Mouse (Mus musculus): ENCODE data around the gene Kcnab3. TPM values are rescaled to one million over a fixed set of nuclear protein-coding genes. Genes with fewer than 3 reads are reported as not detected.

Kcnab3 gene
- polyA plus RNA-seq, 1 experiment, result 3.2 TPM

- no peak overlapping the region for H3ac ChIP-seq (ENCODE audit: control insufficient read depth, insufficient read length, low read depth)
- no peak overlapping the region for H3K4me3 ChIP-seq (ENCODE audit: insufficient read depth, poor library complexity, severe bottlenecking)
- TF ChIP-seq USF1 (IDR thresholded peaks at IDR 0.05; ENCODE audit: low read depth) (no peak), CEBPB (IDR thresholded peaks at IDR 0.05; ENCODE audit: low read depth) (no peak), MAX (IDR thresholded peaks at IDR 0.05) (no peak), MYOG (IDR thresholded peaks at IDR 0.05; ENCODE audit: control insufficient read depth, extremely low read depth, insufficient read length) (no peak), MYOD1 (IDR thresholded peaks at IDR 0.05; ENCODE audit: control insufficient read depth, insufficient read length, low read depth) (no peak), FOSL1 (IDR thresholded peaks at IDR 0.05; ENCODE audit: insufficient read depth, low read length, poor library complexity, severe bottlenecking) (no peak), CTCF (IDR thresholded peaks at IDR 0.05; ENCODE audit: control insufficient read depth, insufficient read depth, insufficient read length) (no peak)
- H3K36me3 ChIP-seq (ENCODE audit: control insufficient read depth, insufficient read depth), result no peaks in the 10 kb centered on the region
- H3K79me3 ChIP-seq (ENCODE audit: low read depth), result no peaks in the 10 kb centered on the region
- H3K27me3 ChIP-seq (ENCODE audit: control insufficient read depth, insufficient read depth, insufficient read length), result no peaks in the 10 kb centered on the region
- H3K79me2 ChIP-seq (ENCODE audit: control insufficient read depth, insufficient read depth), result peaks cover 3% of the 10 kb centered on the region
Observed at GRCm38 (mm10) chr11:69373223-69373965, 47.3 kb downstream of the Kcnab3 start.

- TF ChIP-seq MAX (IDR thresholded peaks at IDR 0.05), result no peak
- no peak for TF ChIP-seq MYOD1 (IDR thresholded peaks at IDR 0.05; ENCODE audit: control insufficient read depth, insufficient read length, low read depth)
- TF ChIP-seq MYOG (IDR thresholded peaks at IDR 0.05; ENCODE audit: control insufficient read depth, extremely low read depth, insufficient read length), result no peak
- TF ChIP-seq CTCF (IDR thresholded peaks at IDR 0.05; ENCODE audit: control insufficient read depth, insufficient read depth, insufficient read length), result no peak
- no peak for TF ChIP-seq FOSL1 (IDR thresholded peaks at IDR 0.05; ENCODE audit: insufficient read depth, low read length, poor library complexity, severe bottlenecking)
- Histone ChIP-seq H3K4me3 (ENCODE audit: insufficient read depth, poor library complexity, severe bottlenecking) (no peak overlapping the region), H3K27me3 (ENCODE audit: control insufficient read depth, insufficient read depth, insufficient read length) (no peaks in the 10 kb centered on the region), H3K79me3 (ENCODE audit: low read depth) (no peaks in the 10 kb centered on the region), H3K36me3 (ENCODE audit: control insufficient read depth, insufficient read depth) (no peaks in the 10 kb centered on the region), H3ac (ENCODE audit: control insufficient read depth, insufficient read length, low read depth) (no peak overlapping the region), H3K79me2 (ENCODE audit: control insufficient read depth, insufficient read depth) (no peaks in the 10 kb centered on the region)
Observed at GRCm38 (mm10) chr11:69375646-69376045, 49.6 kb downstream of the Kcnab3 start.

- no peaks in the 10 kb centered on the region for H3K79me2 ChIP-seq (ENCODE audit: control insufficient read depth, insufficient read depth)
- TF ChIP-seq CTCF (IDR thresholded peaks at IDR 0.05; ENCODE audit: control insufficient read depth, insufficient read depth, insufficient read length), result no peak
- TF ChIP-seq MAX (IDR thresholded peaks at IDR 0.05), result no peak
- no peak for TF ChIP-seq USF1 (IDR thresholded peaks at IDR 0.05; ENCODE audit: low read depth)
- TF ChIP-seq FOSL1 (IDR thresholded peaks at IDR 0.05; ENCODE audit: insufficient read depth, low read length, poor library complexity, severe bottlenecking), result no peak
- TF ChIP-seq CEBPB (IDR thresholded peaks at IDR 0.05; ENCODE audit: low read depth), result no peak
- no peak for TF ChIP-seq MYOG (IDR thresholded peaks at IDR 0.05; ENCODE audit: control insufficient read depth, extremely low read depth, insufficient read length)
- no peak for TF ChIP-seq MYOD1 (IDR thresholded peaks at IDR 0.05; ENCODE audit: control insufficient read depth, insufficient read length, low read depth)
Observed at GRCm38 (mm10) chr11:69377766-69378165, 51.7 kb downstream of the Kcnab3 start.

GRCm38 (mm10) chr11:69379600-69379999 lies 53.5 kb downstream of the Kcnab3 start:
- no peak overlapping the region for H3ac ChIP-seq (ENCODE audit: control insufficient read depth, insufficient read length, low read depth)
- no peaks in the 10 kb centered on the region for H3K79me3 ChIP-seq (ENCODE audit: low read depth)
- TF ChIP-seq CEBPB (IDR thresholded peaks at IDR 0.05; ENCODE audit: low read depth) (no peak), MAX (IDR thresholded peaks at IDR 0.05) (no peak), USF1 (IDR thresholded peaks at IDR 0.05; ENCODE audit: low read depth) (no peak)
- H3K4me3 ChIP-seq (ENCODE audit: insufficient read depth, poor library complexity, severe bottlenecking), result no peak overlapping the region
- no peaks in the 10 kb centered on the region for H3K36me3 ChIP-seq (ENCODE audit: control insufficient read depth, insufficient read depth)
- H3K79me2 ChIP-seq (ENCODE audit: control insufficient read depth, insufficient read depth), result no peaks in the 10 kb centered on the region
- no peaks in the 10 kb centered on the region for H3K27me3 ChIP-seq (ENCODE audit: control insufficient read depth, insufficient read depth, insufficient read length)

More at GRCm38 (mm10) chr11:69377766-69378165, 51.7 kb downstream of the Kcnab3 start:
- no peak overlapping the region for H3K4me3 ChIP-seq (ENCODE audit: insufficient read depth, poor library complexity, severe bottlenecking)
- H3ac ChIP-seq (ENCODE audit: control insufficient read depth, insufficient read length, low read depth), result no peak overlapping the region
- no peaks in the 10 kb centered on the region for H3K79me3 ChIP-seq (ENCODE audit: low read depth)
- H3K36me3 ChIP-seq (ENCODE audit: control insufficient read depth, insufficient read depth), result no peaks in the 10 kb centered on the region
- no peaks in the 10 kb centered on the region for H3K27me3 ChIP-seq (ENCODE audit: control insufficient read depth, insufficient read depth, insufficient read length)

- H3K4me3 ChIP-seq (ENCODE audit: insufficient read depth, poor library complexity, severe bottlenecking), result no peak overlapping the region
- H3K79me3 ChIP-seq (ENCODE audit: low read depth), result no peaks in the 10 kb centered on the region
- no peaks in the 10 kb centered on the region for H3K36me3 ChIP-seq (ENCODE audit: control insufficient read depth, insufficient read depth)
- H3K79me2 ChIP-seq (ENCODE audit: control insufficient read depth, insufficient read depth), result no peaks in the 10 kb centered on the region
- TF ChIP-seq MAX (IDR thresholded peaks at IDR 0.05) (no peak), CEBPB (IDR thresholded peaks at IDR 0.05; ENCODE audit: low read depth) (no peak), CTCF (IDR thresholded peaks at IDR 0.05; ENCODE audit: control insufficient read depth, insufficient read depth, insufficient read length) (no peak), USF1 (IDR thresholded peaks at IDR 0.05; ENCODE audit: low read depth) (no peak), MYOD1 (IDR thresholded peaks at IDR 0.05; ENCODE audit: control insufficient read depth, insufficient read length, low read depth) (no peak), FOSL1 (IDR thresholded peaks at IDR 0.05; ENCODE audit: insufficient read depth, low read length, poor library complexity, severe bottlenecking) (no peak), MYOG (IDR thresholded peaks at IDR 0.05; ENCODE audit: control insufficient read depth, extremely low read depth, insufficient read length) (no peak)
- H3K27me3 ChIP-seq (ENCODE audit: control insufficient read depth, insufficient read depth, insufficient read length), result no peaks in the 10 kb centered on the region
- H3ac ChIP-seq (ENCODE audit: control insufficient read depth, insufficient read length, low read depth), result no peak overlapping the region
Observed at GRCm38 (mm10) chr11:69381356-69381755, 55.3 kb downstream of the Kcnab3 start.

Other genes with a start within 250 kb of the Kcnab3 start
- 20.9 TPM for gene Vamp2, start 237.8 kb upstream of the Kcnab3 start, polyA plus RNA-seq (2012; fragmentation: generic; extraction: Trizol)
- 4.5 TPM for gene Per1, start 231.0 kb upstream of the Kcnab3 start, polyA plus RNA-seq (2012; fragmentation: generic; extraction: Trizol)
- 0.06 TPM for gene Hes7, start 205.9 kb upstream of the Kcnab3 start, polyA plus RNA-seq (2012; fragmentation: generic; extraction: Trizol)
- 0.21 TPM for gene 9130213A22Rik, start 203.7 kb upstream of the Kcnab3 start, polyA plus RNA-seq (2012; fragmentation: generic; extraction: Trizol)
- 0.14 TPM for gene Aloxe3, start 200.4 kb upstream of the Kcnab3 start, polyA plus RNA-seq (2012; fragmentation: generic; extraction: Trizol)
- not detected for gene Alox12b, start 169.3 kb upstream of the Kcnab3 start, polyA plus RNA-seq (2012; fragmentation: generic; extraction: Trizol)
- gene Alox8, start 128.4 kb upstream of the Kcnab3 start, polyA plus RNA-seq (2012; fragmentation: generic; extraction: Trizol), result 0.06 TPM
- not detected for gene Gucy2e, start 89.2 kb upstream of the Kcnab3 start, polyA plus RNA-seq (2012; fragmentation: generic; extraction: Trizol)
- 9.9 TPM for gene Cntrob, start 2.5 kb upstream of the Kcnab3 start, polyA plus RNA-seq (2012; fragmentation: generic; extraction: Trizol)
- gene Trappc1, start 2.3 kb upstream of the Kcnab3 start, polyA plus RNA-seq (2012; fragmentation: generic; extraction: Trizol), result 114 TPM
- 3.9 TPM for gene Rnf227, start 14.2 kb downstream of the Kcnab3 start, polyA plus RNA-seq (2012; fragmentation: generic; extraction: Trizol)
- gene Chd3, start 43.1 kb downstream of the Kcnab3 start, polyA plus RNA-seq (2012; fragmentation: generic; extraction: Trizol), result 100 TPM
- gene Naa38, start 69.2 kb downstream of the Kcnab3 start, polyA plus RNA-seq (2012; fragmentation: generic; extraction: Trizol), result 229 TPM
- 22.8 TPM for gene Cyb5d1, start 69.4 kb downstream of the Kcnab3 start, polyA plus RNA-seq (2012; fragmentation: generic; extraction: Trizol)
- gene Tmem88, start 72.0 kb downstream of the Kcnab3 start, polyA plus RNA-seq (2012; fragmentation: generic; extraction: Trizol), result 0.16 TPM
- gene Kdm6b, start 87.4 kb downstream of the Kcnab3 start, polyA plus RNA-seq (2012; fragmentation: generic; extraction: Trizol), result 9.0 TPM
- 0.14 TPM for gene Dnah2, start 222.9 kb downstream of the Kcnab3 start, polyA plus RNA-seq (2012; fragmentation: generic; extraction: Trizol)
- gene Efnb3, start 233.9 kb downstream of the Kcnab3 start, polyA plus RNA-seq (2012; fragmentation: generic; extraction: Trizol), result 0.61 TPM